8 mouse cellular contexts compared by ENCODE assay signal in the genomic region with DNA sequence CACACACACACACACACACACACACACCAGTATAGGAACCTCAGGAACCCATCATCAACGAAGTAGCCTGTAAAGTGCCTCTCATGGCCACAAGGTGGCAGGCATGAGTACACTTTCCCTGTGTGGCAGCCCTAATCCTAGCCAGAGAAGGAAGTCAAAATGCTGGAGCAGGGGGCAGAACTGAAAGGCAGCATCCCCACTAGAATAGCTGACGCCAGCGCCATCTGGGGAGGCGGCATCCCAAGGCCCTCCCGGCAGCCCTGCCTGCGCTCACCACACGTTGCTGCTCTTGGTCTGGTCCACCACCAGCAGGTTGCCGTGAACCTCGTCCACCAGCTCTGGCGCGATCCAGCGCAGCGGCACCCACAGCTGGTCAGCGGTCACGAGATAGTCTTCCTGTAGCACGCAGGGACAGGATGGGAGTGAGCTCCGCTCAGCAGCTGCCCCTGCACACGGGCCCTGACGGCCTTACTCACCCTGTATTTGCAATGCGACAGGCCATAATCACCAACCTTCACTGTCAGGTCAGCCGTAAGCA. TPM values are rescaled to one million over a fixed set of nuclear protein-coding genes. Genes with fewer than 3 reads are reported as not detected.
DNase-seq lines count a peak whose midpoint lies in the region; ATAC-seq lines count a peak whose summit lies in the region.

No protein-coding gene starts in this region.

- peak overlapping the region; percentile 50 for H3K4me2 ChIP-seq in hindbrain, embryonic 16.5 days (ENCODE audit: low read length)

- ATAC-seq in activated CD4-positive, CD25-positive, alpha-beta regulatory T cell, adult 4 months: peak; percentile 63
- peak; percentile 68 for ATAC-seq in hindbrain, embryonic 16.5 days
- no peak for ATAC-seq in inflammation-experienced regulatory T-cells, adult 6 months

- 17% methylated on average over 21 of the region's 21 CpGs for WGBS in hindbrain, embryonic 16.5 days

- DNase-seq in cerebellum, postnatal 25 days: peak; percentile 88 to 92
- DNase-seq in frontal cortex, postnatal 36 days (ENCODE audit: low spot score in 2 of 2): peak; percentile 82 to 90
- DNase-seq in left cerebral cortex, adult 18-20 months (ENCODE audit: low spot score in 2 of 2): peak; percentile 88 to 89
- DNase-seq in lung, postnatal 4 days: peak; percentile 81 to 85
- peak; percentile 89 to 90 for DNase-seq in right cerebral cortex, postnatal 10 days (ENCODE audit: low spot score in 2 of 2)

- H3K27ac ChIP-seq in hindbrain, embryonic 16.5 days (ENCODE audit: low read depth, low read length): peak overlapping the region; percentile 69; the same call in 1 of the 2 replicates

- H3K36me3 ChIP-seq in hindbrain, embryonic 16.5 days (ENCODE audit: control insufficient read depth, insufficient read depth, low read length): peaks cover 30% of the 10 kb centered on the region

- peaks cover 9% of the 10 kb centered on the region for H3K4me1 ChIP-seq in hindbrain, embryonic 16.5 days (ENCODE audit: control insufficient read depth, insufficient read depth, low read depth, low read length)

- H3K9ac ChIP-seq in hindbrain, embryonic 16.5 days (ENCODE audit: low read depth, low read length): peak overlapping the region; percentile 58

- peak overlapping the region; percentile 18; the same call in 1 of the 2 replicates for H3K4me3 ChIP-seq in hindbrain, embryonic 16.5 days (ENCODE audit: low read length)

- H3K27me3 ChIP-seq in hindbrain, embryonic 16.5 days (replicated peaks; ENCODE audit: control insufficient read depth, insufficient read depth, low read length): no peaks in the 10 kb centered on the region

- H3K9me3 ChIP-seq in hindbrain, embryonic 16.5 days (ENCODE audit: control insufficient read depth, low read length): no peaks in the 10 kb centered on the region

RNA-seq across cellular contexts. Expression of a gene that starts 33.7 kb away (rescaled TPM):
- not detected for polyA plus RNA-seq in activated CD4-positive, CD25-positive, alpha-beta regulatory T cell, adult 4 months (2017; shearing (Covaris generic))
- 35.6 and 46.6 TPM in 2 replicates for polyA plus RNA-seq in hindbrain, embryonic 16.5 days (2015; fragmentation: Nextera tagmentation; extraction: Ambion mirVana)
- total RNA-seq in left cerebral cortex, adult 18-20 months (2021): 100 to 1,000 TPM; 185 to 187 TPM
- not detected for polyA plus RNA-seq in inflammation-experienced regulatory T-cells, adult 6 months (2017; shearing (Covaris generic))

Comparison
In these comparisons a context has a peak if more than half of its experiments do, and no peak if none do; other contexts are left out.
1. RNA of a gene that starts 33.7 kb away (polyA plus RNA-seq): 35.6 to 46.6 TPM in hindbrain, embryonic 16.5 days; not detected in activated CD4-positive, CD25-positive, alpha-beta regulatory T cell, adult 4 months and not detected in inflammation-experienced regulatory T-cells, adult 6 months; every median in the first group is over 10 times any median in the second.
2. Peak in every context shown above with its lines, with median percentiles within 50 percentile points of each other: DNase-seq.